Mouse (Mus musculus) olfactory bulb, adult 2 months (tissue): ENCODE results near the gene Tshz3. TPM values are rescaled to one million over a fixed set of nuclear protein-coding genes. Genes with fewer than 3 reads are reported as not detected.

Experiments used
- H3K27ac ChIP-seq: fragments of 200-500 bp; 2 replicates; pipeline ENCODE4 v1.5.1; 2012; ENCODE audit warnings: low read depth, low read length; ENCODE audit not compliant: insufficient read depth
- H3K4me1 ChIP-seq: fragments of 200-500 bp; 2 replicates; pipeline ENCODE4 v1.6.1; 2012; ENCODE audit warnings: low read length; ENCODE audit not compliant: control insufficient read depth, insufficient read depth
- H3K4me3 ChIP-seq: fragments of 200-500 bp; 2 replicates; pipeline ENCODE4 v1.5.1; 2012; ENCODE audit warnings: mild to moderate bottlenecking, low read depth, low read length, moderate library complexity; ENCODE audit not compliant: insufficient read depth
- CTCF ChIP-seq: fragments of 200-500 bp; IDR thresholded peaks from 2 replicates; pipeline ENCODE4 v1.5.1; 2012; ENCODE audit warnings: low read depth, mild to moderate bottlenecking, low read length, moderate library complexity; ENCODE audit not compliant: insufficient read depth
- POLR2A ChIP-seq: fragments of 200-500 bp; IDR thresholded peaks from 2 replicates; pipeline ENCODE4 v1.6.1; 2012; ENCODE audit warnings: mild to moderate bottlenecking, low read depth, low read length, moderate library complexity; ENCODE audit not compliant: insufficient read depth
- WGBS: fragments of 180-500 bp; shearing (Covaris S2); methylation state at CpG from one replicate; pipeline ENCODE4 v1.1.7; 2018; 5-methylcytosine and 5-hydroxymethylcytosine counted together
- polyA plus RNA-seq: library from polyadenylated mRNA; stranded (reverse); fragments of >200 nt; gene quantifications from 2 replicates; pipeline ENCODE4 v1.2.4, GENCODE M21; 2012; ENCODE audit warnings: low replicate concordance; ENCODE audit not compliant: missing spikeins, insufficient read depth, insufficient read length

The Tshz3 gene
- polyA plus RNA-seq, 1 experiment = not detected

DNA sequence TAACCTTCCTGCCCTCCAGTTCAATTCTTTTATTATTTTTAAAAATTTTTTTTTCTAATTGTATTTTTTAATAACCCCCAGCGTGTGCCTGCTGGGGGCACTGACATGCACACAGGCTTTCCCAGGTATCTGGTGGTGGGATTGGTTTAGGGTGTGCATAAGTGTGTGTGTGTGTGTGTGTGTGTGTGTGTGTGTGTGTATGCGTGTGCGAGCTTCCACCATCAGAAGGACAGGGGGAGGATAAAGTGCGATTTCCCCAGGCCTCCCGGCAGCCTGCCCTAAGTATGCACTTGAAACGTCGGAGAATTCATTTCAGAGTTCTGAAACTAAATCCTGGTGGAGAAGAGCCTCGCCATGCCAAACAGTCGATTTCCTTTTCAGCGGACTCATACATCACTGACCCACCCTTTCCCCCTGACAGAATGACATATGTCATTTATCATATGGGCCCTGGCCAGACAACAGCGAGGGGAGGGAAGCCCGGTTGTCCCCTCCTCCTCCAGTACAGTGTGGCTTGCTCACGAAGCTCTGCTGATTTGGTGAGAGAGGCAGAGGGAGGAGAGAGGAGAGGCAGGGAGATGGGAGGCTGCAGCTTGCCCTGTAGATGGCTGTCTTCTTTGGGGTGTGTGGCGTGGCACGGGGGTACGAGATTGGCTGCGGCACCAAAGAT lies 9.9 kb downstream of the Tshz3 start:
- Histone ChIP-seq H3K4me1 (peaks cover 13% of the 10 kb centered on the region), H3K4me3 (no peak overlapping the region), H3K27ac (no peak overlapping the region)
- WGBS = 50% methylated on average over 17 of the region's 17 CpGs
- TF ChIP-seq POLR2A (no peak), CTCF (no peak)

DNA sequence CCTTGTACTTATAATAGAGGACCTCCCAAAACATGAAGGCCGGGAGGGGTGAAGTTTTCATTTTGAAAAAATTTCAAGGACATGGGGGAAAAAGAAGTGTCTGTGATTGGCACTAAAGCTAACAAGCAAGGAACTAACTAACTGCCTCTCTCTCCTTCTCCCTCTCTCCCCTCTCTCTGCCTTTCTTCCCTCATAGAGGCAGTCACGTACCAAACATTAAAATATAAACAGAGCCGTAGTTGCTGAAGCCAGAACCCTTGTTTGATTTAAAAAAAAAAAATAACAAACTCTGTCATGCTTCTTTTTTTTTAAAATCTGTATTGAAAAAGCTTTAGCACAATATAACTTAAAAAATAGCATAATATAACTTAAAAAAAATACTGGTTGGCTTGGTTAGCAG lies 10.9 kb downstream of the Tshz3 start:
- TF ChIP-seq CTCF (no peak), POLR2A (no peak)
- H3K27ac ChIP-seq = no peak overlapping the region
- WGBS = 81% methylated on average over 3 of the region's 3 CpGs
- H3K4me3 ChIP-seq = no peak overlapping the region
- peaks cover 13% of the 10 kb centered on the region for H3K4me1 ChIP-seq

DNA sequence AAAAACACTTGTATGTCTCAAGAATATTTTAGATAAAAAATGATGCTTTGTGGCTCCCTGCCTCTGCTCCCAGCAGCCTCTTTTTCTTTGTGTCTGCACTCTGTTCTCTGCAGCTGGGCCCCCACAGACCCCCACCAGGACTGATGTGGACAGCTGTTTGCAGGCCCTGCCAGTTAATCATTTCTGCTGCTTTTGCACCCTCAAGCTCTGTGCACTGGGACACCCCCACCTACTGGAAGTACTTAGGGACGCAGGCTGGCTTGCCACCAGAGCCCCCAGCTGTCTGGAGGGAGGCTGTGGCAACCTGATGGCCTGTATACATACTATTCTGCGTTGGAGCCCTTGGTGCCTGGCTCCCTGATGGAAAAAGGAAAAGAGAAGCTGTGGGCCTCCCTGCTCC lies 11.3 kb downstream of the Tshz3 start:
- WGBS = 43% methylated on average over 2 of the region's 2 CpGs
- no peak for TF ChIP-seq POLR2A
- peak; percentile 25; the same call in 1 of the 2 replicates for TF ChIP-seq CTCF
- H3K27ac ChIP-seq = no peak overlapping the region
- peaks cover 16% of the 10 kb centered on the region for H3K4me1 ChIP-seq
- H3K4me3 ChIP-seq = no peak overlapping the region

DNA sequence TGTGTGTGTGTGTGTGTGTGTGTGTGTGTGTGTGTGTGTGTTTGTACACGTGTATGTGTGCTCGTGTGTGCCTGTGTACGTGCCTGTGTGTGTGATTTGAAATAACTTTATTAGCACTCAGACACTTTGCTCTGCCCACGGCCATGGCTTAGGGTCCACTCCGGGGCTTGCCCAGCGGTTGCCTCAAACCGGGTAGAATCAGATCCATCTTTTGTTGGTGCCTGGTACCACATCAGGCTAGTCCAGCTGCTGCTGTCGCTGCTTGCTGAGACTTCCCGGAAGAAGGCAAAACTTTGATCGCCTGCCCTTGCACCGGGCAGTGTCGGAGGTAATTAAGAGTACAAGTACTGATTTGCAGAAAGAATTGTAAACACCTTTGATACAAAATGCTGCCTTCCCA lies 12.1 kb downstream of the Tshz3 start:
- 69% methylated on average over 12 of the region's 12 CpGs for WGBS
- H3K4me3 ChIP-seq = no peak overlapping the region
- H3K4me1 ChIP-seq = peaks cover 18% of the 10 kb centered on the region
- TF ChIP-seq POLR2A (no peak), CTCF (no peak)
- H3K27ac ChIP-seq = no peak overlapping the region

DNA sequence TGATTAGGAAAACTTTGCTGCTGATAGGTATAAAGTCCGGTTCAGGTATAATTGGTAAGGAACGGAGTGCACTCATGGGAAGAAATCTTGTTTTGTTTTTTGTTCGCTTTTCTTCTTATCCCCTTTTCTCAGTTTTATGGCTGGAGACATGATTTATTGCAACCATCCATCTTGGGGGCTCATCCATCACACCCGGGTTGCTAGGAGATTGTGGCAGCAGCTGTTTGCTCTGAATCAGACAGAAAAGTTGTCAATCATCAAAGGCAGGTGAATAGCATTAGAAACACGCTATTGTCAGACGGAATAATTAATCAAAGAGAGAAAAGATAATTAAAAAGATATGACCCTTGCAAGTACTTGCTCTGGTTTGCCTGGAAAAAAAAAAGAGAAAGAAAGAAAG lies 12.5 kb downstream of the Tshz3 start:
- WGBS = 77% methylated on average over 6 of the region's 6 CpGs
- Histone ChIP-seq H3K27ac (no peak overlapping the region), H3K4me3 (no peak overlapping the region), H3K4me1 (peaks cover 18% of the 10 kb centered on the region)
- no peak for TF ChIP-seq POLR2A
- no peak for TF ChIP-seq CTCF

DNA sequence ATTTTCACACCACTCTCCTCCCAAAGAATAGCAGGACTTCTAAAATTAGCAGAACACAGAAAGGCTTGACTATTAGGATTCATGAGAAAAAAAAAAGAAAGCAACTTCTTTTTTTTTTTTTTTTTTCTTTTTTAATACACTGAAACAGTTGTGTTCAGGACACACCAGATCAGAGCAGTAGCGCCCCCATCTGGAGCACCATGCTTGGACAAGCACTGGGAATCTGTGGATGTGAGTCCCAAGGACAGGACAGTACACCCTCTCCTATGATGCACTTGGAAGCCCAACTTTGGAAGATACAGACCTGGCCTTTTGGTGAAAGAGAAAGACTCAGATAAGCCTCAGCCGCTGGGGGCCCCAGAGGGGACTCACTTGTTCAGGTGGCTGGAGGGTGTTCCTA lies 13.8 kb downstream of the Tshz3 start:
- H3K27ac ChIP-seq = no peak overlapping the region
- TF ChIP-seq POLR2A (no peak), CTCF (no peak)
- H3K4me3 ChIP-seq = no peak overlapping the region
- peaks cover 14% of the 10 kb centered on the region for H3K4me1 ChIP-seq
- WGBS = 63% methylated on average over 2 of the region's 2 CpGs

DNA sequence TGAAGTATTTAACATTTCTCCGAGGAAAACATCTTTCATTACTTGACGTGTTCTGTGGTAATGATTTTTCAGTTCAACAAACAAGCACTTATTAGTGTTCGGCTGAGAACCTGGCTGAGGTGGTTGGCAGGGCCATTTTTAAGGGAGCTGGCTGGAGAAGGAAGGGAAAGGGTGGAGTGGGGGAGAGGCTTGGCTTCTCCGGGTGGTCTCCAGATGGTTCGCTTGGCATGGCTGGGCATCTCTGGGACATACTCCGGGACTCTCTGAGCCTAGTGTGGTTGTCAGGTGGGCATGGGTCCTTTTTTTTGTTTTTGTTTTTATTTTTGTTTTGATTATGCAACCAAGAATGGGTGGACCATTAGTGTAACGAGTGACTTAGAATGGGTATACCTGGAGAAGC lies 16.4 kb downstream of the Tshz3 start:
- no peak overlapping the region for H3K4me3 ChIP-seq
- no peak overlapping the region for H3K27ac ChIP-seq
- WGBS = 69% methylated on average over 7 of the region's 7 CpGs
- H3K4me1 ChIP-seq = peaks cover 14% of the 10 kb centered on the region
- TF ChIP-seq CTCF = no peak
- TF ChIP-seq POLR2A = no peak

DNA sequence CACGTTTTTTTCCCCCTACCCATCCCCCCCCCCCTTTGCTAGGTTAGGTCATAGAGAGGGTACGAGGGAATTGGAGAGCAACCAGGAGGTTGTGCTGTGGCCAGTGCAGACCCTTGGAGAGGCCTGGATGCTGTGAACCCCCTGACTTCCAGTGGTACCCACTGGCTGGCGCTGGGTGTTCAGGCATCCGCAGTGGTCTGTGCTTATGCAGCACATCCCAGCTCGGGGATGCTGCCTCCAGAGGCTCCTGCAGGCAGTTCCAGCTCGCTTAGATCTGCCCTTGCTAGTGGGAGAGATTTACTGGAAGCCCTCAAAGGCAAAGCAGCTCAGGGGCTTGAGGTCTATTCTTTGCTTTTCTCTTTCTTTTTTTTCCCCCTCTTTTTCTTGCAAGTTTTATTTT lies 19.3 kb downstream of the Tshz3 start:
- TF ChIP-seq CTCF (peak; percentile 46; the same call in 1 of the 2 replicates), POLR2A (no peak)
- 14% methylated on average over 6 of the region's 6 CpGs for WGBS
- Histone ChIP-seq H3K4me1 (peaks cover 14% of the 10 kb centered on the region), H3K4me3 (no peak overlapping the region), H3K27ac (no peak overlapping the region)

DNA sequence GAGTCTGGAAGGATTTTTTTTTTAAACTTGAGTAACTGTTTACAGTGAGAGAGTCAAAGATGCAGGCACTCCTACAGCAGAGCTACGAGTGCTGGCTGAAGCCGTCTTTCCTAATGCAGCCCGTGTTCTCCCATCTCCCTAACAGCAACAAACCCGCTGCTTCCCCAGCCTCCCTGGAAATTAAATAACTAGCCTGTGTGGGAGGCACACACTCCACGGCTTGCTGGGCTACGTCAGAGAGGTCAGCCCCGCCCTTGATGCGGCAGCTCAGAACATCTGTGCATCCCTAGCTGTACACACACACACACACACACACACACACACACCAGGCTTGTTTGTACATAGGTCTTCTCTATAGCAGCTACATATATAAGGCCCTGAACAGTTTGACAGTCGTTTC lies 22.9 kb downstream of the Tshz3 start:
- TF ChIP-seq POLR2A (no peak), CTCF (no peak)
- Histone ChIP-seq H3K4me3 (0 out of 2 replicates have a peak overlapping the region, but pooled peaks have one; percentile 21), H3K27ac (no peak overlapping the region), H3K4me1 (peaks cover 9% of the 10 kb centered on the region)
- 27% methylated on average over 9 of the region's 9 CpGs for WGBS
